Mouse (Mus musculus) ovary, postnatal 14 days (tissue): ENCODE data around the gene Trim50.
"Not testable (repeated sequence)": the region's sequence is repeated elsewhere in the genome, so short reads cannot be mapped to it uniquely, and the experiment has no call there.

ENCODE experiments used
- DNase-seq: peaks from one replicate; pipeline ENCODE4 v3.0.0; 2022; ENCODE audit warnings: low spot score

Gene Trim50

DNA sequence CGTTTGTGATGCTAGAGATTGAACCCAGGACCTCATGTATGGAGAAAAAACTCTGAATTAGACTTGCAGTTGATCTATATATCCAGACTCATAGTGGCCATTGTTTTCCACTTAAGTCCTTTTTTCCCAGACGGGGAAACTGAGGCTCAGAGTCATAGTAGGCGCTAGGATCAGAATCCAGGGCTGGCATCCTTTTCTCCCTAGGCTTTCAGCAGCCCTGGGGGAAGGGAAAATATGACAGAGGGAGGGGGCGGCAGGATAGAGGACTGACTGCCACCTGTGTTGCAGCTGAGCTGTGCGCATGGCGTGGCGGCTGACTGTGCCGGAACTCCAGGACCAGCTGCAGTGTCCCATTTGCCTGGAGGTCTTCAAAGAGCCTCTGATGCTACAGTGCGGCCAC lies at the start of gene Trim50:
Gene Trim50, plus strand, starts transcription at position 301 of the 400 bp plus-strand sequence.
- DNase-seq = no peak

DNA sequence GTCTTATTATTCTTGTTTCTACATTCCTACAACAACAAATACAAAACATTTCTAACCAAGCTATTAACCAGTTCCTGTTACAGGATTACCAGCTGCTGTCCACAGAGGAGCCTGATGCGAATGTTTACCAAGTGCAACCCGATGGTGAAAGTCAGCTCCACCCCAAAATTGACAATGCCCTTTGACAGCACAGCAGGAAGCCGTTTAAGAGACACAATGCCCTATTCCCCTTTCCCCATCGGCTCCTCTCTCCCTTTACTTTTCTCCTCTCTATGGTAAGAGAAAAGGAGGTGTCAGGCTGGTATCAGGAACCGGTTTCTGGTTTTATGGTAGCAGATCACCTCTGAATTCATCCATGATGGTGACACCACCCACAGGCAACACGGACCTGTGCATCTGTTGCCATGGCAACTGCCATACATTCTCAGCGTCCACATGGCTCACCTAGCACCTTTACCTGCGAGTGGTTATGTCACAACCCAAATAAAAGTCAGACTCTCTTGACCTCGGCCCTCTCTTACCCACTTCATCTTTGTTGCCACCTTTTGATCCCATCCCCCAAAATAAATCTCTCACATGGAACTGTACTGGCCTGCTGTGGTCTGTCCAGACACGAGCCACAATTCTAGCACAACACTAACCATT lies 46.7 kb upstream of the Trim50 start:
- no peak for DNase-seq

DNA sequence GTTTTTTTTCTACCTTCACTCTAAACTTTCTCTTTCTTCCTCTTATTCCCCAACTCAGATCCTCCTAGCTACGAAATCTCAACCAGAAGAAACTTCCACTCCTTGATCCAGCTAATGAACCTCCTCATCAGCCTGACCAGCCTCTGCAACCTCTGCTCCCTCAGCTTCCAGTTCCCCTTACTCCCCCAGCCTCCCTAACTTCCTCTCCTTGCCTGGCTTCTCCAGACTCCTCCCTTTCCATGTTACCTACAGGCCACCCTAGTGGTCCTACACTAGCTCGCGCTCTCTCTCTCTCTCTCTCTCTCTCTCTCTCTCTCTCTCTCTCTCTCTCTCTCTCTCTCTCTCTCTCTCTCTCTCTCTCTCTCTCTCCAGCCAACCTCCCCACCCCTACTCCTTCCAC lies 36.9 kb upstream of the Trim50 start:
- no peak for DNase-seq

DNA sequence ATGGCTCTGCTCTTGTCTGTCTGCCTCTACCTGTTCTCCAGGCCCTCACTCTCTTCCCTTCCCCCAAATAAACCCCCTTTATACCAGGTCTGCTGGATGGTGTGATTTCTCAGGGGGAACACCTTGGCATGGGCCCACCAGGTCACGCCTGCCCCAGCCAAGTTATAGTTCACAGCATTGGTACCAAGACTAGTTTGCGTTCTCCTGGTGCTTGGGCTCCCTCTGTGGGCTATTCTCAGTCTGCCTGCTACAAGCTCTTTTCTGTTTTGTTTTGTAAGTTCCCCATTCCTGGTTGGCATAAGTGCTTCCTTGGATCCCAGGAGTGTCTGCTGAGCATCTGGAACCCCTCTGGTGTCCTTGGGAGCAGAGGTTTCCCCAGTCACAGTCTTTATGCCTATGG lies 33.2 kb upstream of the Trim50 start:
- no peak for DNase-seq

DNA sequence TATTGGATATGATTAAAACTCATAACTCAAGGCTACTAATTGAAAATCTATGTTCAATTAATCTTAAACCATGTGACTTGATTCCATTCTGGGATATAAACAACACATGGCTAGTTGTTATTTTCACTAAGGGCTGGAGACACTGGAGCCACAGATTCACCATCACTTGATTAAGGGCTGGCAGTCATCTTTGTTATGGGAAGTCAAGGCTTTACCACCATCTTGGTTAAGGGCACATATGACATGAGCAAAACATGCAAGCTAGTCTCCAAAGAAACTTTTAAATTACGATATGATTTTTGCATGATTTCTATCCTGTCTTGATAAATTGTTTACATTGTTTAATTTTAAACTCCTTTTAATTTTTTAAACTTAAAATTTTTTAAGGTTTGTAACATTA lies 30.9 kb upstream of the Trim50 start:
- no peak for DNase-seq

DNA sequence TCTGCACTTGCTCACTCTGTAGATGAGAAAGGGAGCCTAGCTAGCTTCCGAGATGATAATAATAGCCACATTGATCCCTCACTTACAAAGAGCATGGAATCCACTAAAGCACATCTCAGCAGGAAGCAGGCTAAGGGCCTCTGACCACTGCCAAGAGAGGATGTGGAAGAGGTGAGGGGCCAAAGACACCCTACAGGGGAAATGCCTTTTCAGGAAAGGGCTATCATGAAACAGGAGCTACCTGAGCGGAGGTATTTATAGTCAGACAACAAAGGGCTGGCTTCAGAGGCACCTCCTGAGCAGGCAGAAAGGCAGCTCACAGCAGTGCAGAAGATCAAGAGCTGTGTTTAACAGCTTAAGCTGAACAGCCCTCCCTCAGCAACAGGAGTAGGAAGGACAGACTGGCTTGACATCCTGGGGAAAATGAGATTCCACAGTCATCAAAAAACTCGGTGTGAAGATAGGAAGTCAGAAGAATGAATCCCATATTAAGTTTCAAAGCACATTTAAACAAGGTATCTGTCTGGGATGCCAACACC lies 26.9 kb upstream of the Trim50 start:
- no peak for DNase-seq

DNA sequence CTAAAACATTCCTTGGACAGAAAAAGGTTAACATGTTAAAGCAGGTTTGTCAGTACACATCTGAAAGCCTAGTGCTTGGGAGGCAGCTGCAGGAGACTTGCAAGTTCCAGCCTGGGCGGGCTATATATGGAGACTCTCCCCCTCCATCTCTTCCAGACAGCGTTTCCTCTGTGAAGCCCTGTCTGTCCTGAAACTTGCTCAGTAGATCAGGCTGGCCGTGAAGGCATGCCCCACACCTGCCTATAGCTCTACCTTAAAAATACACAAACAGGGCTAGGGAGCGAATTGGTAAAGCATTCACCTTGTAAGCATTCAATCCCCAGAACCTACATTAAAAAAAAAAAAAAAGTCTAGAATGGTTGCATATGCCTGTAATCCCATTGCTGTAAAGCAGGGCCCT lies 23.6 kb upstream of the Trim50 start:
- DNase-seq = no peak

DNA sequence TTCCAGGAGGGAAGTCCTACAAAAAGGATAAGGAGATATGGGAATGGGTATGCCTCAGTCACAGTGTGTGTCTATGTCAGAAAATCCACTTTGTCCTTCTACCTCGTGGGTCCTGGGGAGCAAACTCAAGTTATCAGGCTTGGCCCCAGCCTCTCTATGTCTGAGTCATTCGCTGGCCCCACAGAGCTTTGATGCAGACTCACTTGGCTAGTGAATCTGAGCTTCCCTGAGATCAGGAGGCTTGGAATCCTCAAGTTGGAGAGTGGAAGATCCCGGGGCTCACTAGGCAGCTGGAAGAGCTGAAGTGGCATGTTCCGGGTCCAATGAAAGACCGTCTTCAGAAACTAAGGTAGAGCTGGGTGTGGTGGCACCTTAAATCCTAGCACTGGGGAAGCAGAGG lies 22.9 kb upstream of the Trim50 start:
- no peak for DNase-seq

DNA sequence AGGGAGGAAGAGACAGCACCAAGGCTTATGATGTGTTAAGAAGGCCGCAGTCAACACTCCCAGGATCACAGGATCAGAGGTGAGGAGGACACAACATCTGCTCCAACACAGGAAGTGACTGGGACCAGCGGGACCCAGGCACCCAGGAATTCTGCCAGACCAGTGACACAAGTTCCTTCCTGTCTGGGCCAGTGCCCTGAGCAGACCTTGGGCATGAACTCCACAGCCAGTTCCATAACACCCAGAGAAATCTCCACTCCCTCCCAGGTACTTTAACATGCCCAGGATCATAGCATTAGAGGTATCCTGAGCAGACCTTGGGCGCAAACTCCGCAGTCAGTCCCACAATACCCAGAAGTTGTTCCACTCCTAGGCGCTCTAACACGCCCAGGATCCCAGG lies 21.9 kb upstream of the Trim50 start:
- no peak for DNase-seq

DNA sequence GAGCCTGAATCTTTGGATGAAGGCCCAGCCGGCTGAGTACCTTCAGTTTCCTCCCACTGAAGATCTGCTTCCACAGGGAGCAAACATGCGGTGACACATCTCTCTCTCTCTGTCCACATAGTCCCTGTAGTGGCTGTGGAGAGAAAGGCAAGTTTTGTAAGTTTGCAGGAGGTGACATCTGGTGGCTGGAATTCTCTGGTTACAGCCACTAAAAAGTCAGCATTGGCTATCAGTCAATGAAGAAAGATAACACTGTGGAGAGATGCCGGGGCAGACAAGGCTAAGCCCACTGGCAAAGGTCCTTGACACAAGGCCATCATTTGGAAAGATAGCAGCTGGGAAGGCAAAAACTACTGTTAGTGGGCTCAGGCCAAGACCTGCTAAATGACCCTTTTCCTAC lies 15.5 kb upstream of the Trim50 start:
- no peak for DNase-seq

DNA sequence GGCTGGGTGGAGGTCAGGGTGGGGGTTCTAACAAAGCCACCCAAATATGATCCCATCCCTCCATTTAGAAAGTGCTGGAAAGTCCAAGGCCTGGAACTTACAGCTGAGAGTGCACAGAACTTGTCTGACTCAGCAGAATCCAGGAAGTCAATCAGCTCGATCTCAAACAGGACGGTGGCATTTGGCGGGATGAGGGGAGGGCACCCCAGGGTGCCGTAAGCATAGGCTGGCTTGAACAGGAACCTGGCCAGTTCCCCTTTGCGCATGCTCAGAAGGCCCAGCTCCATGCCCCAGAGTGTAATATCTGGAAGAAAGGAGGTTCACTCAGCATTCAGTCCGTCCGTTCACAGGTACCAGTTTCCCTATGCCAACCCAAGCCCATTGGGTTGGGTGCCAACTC lies 7.1 kb upstream of the Trim50 start:
- DNase-seq = no peak

DNA sequence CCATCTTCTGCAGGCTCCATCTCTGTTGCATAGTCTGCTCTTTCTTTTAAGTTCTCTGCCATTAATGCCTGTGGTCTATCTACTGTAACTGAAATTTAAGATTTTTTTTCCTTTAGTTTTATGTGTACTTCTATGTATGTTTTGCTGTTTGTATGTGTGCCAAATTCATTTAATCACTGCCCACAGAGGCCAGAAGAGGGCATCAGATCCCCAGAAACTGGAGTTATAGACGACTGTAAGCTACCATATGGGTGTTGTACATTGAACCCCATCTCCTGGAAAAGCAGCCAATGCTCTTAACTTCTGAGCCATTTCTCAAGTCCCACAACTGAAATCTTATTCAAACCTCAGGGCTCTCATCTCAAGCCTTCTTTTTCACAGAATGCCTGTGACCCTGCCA lies 6.7 kb upstream of the Trim50 start:
- no peak for DNase-seq

DNA sequence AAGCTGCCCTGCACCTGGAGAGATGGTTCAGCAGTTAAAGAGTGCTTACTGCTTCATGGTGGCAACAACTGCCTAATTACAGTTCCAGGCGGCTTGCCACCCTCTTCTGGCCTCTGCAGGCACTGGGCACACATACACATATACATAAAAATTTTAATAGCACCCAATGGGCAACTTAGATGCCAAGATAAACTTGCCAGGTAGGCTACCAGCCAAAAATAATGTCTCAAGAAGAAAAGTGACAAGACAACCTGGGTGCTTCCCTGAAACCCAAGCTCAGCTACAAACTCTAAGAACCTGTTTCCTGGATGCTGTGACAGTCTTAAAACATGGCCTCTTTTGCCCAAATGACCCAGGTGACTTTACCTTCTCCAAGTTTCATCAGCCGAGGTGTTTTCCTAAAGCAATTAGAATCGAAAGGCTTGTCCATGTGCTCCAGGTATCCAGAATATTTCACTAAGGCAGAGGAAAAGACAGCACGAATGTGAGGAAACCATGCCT lies 5.5 kb upstream of the Trim50 start:
- no peak for DNase-seq

DNA sequence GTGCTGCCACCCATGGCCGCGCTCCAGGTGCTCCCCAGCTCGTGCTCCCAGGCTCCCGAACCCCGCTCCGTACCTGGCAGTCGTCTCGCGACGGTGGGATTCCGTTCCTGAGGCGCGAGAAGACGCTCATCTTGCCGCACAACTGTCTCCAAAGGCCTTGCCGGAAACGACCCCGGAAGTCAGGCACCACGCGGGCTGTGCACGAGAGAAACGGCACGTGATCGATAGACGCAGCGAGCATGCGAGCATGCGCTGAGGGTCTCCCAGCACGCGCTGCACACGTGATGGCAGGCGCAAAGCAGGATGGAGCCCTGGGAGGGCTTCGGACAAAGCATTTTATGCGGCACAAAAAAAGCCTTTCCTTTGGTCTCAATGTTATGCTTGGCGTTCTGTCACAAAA lies 3.2 kb upstream of the Trim50 start, which contains the start of gene Fkbp6:
Gene Fkbp6, minus strand, starts transcription at position 183 of the 400 bp plus-strand sequence.
- no peak for DNase-seq

DNA sequence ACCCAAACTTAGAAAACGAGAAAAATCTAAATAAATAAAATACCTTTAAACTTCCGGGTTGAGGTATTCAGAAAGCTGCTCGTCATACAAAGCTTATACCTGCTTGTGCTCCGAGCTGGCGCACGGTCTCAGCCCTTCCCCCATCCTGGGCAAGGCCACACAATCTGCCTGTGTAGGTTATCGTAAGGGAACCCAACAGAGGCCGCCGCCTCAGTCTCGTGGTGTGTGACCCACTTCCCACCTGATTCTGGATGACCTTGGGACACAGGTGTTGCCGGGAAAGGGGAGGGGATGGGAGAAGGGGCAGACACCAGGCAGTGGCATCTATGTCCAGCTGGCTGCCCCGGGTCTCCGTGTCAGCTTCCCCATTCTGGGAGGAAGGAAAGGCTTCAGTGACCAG lies 1.5 kb upstream of the Trim50 start:
- no peak for DNase-seq

DNA sequence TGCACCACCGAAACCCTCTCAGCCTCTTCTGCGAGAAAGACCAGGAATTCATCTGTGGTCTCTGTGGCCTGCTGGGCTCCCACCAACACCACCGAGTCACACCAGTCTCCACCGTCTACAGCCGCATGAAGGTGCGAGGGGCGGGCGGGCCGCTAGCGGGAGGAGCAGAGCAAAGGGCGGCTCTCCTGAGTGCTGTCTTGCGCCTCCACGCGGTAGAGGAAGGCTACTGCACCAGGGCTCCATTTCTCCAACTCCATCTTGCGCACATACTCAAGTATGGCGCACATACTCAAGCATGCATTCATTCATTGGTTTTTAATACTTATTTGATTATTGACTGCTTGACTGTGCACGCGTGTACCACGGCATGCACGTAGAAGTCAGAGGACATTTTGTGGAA lies 469 bp downstream of the Trim50 start:
- no peak for DNase-seq

DNA sequence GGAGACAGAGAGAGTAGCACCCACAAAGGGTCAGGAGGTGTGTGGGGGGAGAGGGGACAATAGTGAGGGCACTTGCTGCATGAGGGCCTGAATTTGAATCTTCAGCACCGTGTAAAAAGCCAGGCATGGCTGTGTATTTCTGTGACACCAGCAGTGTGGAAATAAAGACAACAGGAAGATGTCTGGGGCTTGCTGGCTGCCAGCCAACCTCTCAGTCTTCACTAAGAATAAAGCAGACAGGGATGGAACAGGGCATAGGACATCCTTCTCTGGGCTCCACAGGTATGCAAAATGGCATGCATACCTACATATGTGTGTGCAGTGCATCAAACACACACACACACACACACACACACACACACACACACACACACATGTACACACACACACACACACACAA lies 3.0 kb downstream of the Trim50 start:
- DNase-seq = no peak

DNA sequence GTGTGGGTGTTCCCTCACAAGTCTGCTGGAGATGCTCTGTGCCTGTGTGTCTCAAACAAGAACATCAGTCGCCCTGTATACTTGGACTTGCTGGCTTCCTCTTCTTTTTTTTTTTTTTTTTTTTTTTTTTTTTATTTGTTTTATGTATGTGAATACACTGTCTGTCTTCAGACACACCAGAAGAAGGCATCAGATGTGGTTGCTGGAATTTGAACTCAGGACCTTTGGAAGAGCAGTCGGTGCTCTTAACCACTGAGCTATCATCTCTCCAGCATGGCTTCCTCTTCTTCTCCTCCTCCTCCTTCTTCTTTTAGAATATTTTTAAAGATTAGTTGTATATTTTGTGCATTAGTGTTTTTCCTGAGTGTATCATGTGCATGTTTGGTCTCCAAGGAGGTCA lies 4.5 kb downstream of the Trim50 start:
- no peak for DNase-seq

DNA sequence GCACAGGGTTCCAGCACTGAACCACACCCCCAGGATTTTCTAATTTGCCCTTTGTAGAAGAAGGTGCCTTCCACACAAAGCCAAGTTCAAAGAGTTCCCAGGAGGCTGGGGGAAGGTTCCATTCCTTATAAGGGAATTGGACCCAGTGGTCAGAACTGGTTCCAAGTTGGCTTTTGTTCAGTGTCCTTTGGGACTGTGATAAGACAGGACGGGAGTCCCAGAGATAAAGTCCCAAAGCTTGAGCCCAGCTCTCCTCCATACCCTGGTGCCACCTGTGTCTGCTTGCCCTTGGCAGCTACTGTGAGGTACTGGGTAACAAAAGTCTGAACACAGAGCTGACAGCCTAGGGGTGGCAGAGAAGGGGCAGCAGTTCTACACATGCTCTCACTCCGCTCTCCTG lies 6.7 kb downstream of the Trim50 start:
- no peak for DNase-seq

DNA sequence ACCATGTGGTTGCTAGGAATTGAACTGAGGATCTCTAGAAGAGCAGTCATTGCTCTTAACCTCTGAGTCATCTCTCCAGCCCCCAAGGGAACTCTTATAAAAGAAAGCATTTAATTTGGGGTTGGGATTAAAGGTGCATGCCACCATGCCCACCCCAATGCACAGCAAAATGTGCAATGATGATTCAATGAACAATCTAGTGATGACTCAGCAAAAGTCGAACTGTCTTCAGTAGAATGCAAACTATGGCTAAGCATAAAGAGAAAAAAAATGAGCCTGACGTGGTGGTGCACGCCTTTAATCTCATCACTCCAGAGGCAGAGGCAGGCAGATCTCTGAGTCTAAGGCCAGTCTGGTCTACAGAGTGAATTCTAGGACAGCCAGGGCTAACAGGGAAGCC lies 9.5 kb downstream of the Trim50 start:
- DNase-seq = no peak

DNA sequence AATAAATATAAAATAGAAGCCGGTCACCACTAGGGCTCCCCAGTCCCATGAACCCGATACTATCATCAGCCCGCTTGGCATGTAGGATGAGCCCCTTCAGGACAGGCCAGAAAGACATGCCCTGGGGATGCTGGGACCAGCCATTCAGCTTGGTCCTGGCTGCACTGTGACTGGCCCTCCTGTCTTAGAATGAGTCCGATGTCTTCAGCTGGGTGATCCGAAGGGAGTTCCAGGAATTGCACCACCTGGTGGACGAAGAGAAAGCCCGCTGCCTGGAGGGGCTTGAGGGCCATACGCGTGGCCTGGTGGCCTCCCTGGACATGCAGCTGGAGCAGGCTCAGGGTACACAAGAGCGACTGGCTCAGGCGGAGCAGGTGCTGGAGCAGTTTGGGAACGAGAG lies 10.4 kb downstream of the Trim50 start:
- no peak for DNase-seq

DNA sequence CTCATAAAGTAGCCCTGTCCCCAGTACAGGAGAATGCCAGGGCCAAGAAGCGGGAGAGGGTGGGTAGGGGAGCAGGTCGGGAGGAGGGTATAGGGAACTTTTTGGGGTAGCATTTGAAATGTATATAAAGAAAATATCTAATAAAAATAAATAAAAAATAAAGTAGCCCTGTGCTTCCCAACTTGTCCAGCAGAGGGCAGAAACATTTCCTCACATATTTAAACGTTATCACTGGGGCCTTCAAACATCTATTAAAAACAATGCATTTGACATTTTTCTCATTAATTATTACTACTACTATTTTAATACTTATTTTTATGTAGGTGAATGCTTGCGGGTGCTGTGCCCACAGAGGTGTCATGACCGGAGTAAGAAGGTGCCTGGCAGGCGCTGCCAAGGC lies 14.7 kb downstream of the Trim50 start:
- DNase-seq = no peak

DNA sequence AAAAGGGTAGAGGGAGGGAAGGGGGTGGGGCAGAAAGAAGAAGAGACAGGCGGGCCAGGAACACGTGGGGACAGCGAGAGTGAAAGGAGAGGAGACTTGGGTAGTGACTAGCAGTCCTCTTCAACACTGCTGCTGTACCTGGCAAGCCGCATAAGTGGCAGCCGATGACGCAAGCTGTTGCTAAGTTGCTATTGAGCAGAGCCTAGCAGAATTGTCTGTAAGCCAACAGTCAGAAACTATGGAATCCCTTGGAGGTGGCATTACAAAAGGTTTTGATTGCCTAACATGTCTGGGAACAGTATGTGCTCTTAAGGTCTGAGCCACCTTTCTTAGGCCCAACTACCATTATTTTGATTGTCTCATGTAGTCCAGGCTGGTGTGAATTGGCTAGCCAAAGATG lies 15.2 kb downstream of the Trim50 start:
- DNase-seq = no peak

DNA sequence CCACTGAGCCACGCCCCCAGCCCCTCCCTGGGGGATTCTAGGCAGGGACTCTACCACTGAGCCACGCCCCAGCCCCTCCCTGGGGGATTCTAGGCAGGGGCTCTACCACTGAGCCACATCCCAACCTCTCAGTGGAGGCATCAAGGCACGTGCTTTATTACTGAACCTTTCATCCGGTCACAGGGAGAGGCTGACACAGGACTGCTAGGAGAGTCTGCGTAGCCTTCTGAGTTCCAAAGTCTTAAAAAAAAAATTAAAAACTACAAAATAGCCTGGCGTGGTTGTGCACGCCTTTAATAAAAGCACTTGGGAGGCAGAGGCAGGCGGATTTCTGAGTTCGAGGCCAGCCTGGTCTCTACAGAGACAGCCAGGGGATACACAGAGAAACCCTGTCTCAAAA lies 16.1 kb downstream of the Trim50 start:
- DNase-seq = not testable (repeated sequence)
